Mouse (Mus musculus): ENCODE results near the gene Lag3.

DNA sequence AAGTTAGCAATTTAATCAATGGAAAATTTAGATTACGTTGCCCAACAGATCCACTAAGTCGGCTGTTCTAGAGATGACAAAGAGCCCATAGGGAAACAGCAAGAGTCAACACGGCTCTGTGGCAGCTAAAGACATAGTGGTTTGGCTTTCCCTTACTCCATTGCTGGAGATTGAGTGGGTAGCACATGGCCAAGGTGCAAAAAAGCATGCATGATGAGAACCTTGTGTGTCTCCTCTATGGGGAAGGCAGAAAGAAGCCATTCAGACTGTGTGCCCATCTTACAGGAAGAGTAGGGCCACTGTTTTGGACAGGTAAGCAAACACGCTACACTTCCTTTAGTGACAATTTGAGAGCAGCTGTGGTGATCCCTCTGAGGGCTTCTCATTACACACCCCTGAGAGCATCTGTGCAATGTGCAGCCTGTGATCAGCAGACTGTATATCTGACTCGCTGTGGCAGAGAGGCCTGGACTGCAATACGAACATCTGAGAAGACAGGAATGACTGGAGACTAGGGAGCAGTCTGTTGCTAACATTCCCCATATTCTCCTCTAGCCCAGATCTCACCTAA, 22.9 kb downstream of the Lag3 start:
- no peak for TF ChIP-seq POLR2A (IDR thresholded peaks at IDR 0.05; ENCODE audit: borderline replicate concordance, low read depth, low read length)
- no peak for TF ChIP-seq CTCF (IDR thresholded peaks at IDR 0.05; ENCODE audit: low read depth, low read length)
